Mouse (Mus musculus) cerebellum, postnatal 25 days (tissue): ENCODE results near the gene Ssbp2.

ENCODE experiments used
- DNase-seq, 2 experiments: peaks; one replicate each; pipeline ENCODE4 v3.0.0; 2021; ENCODE audit warnings: mixed read lengths in 2 of 2

Ssbp2 gene

DNA sequence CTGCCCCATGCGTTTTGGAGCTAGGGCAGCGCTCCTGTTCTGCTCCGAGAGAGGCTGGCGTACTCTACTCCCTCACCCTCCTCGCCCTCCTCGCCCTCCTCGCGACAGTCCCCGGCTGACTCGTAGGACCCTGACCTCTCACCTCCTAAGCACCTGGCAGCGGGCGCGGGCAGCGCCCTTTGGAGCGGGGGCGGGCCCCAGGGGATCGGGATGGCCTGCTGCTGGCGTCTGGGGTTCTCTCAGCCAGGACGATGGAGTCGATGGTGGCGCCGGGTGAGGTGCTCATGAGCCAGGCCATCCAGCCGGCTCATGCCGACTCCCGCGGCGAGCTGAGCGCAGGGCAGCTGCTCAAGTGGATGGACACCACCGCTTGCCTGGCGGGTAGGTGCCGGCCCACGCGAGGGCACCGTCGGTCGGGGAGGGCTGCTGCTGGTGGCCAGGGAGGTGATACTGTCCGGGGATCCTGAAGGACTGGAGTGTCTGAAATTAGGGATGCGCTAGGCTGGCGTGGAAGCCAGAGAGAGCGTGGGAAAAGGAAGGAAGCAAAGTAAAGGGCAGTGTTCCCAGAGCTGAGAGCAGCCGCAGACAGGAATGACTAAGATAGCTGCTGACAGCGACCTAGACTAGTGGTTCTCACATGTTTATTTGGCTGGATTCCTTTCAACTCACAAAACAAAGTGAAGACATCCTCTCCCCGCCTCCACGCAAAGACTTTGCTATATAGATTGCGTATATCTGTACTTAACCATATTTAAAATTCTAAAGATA, 281.4 kb downstream of the Ssbp2 start, which contains the start of gene Acot12:
TSS of gene Acot12 (plus strand) at position 233 of the 768 bp plus-strand sequence.
- peak; percentile 72 to 76 for DNase-seq

DNA sequence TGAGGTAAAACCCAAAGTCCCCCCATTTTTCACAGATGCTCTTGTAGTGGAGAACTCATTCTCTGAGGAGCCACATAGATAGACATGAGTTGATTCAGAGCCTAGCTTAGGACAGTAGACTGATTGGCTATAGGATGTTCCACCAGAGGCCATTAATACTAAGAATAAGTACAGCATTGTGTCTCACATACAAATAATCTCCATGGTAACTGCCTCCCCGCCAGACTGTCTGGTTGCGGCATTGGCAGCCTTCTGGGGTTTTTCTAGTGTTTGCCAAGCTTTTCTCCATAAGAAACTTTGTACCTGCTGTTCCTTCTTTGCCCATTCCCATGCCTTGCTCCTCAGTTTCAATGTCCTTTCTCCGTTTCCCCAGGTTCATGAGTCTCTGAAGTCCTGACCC, 283.1 kb downstream of the Ssbp2 start:
- DNase-seq, result no peak

DNA sequence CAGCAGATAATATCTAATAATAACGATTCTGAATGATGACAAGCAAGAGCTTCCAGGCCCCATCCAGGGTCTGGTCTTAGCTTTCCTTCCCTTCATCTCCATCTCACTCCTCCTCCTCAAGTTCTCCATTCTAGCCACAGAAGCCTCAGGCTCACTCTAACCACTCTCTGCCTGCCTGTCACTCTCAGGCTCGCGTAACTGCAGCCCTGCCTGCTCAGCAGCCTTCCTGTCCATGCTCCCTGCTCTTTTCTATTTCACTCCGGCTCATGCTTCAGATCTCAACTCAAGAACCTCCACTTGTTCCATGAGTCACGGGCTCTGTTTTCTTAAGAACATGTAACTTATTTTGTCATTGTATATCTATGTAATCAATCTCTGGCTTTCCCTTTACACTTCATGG, 286.4 kb downstream of the Ssbp2 start:
- no peak for DNase-seq

DNA sequence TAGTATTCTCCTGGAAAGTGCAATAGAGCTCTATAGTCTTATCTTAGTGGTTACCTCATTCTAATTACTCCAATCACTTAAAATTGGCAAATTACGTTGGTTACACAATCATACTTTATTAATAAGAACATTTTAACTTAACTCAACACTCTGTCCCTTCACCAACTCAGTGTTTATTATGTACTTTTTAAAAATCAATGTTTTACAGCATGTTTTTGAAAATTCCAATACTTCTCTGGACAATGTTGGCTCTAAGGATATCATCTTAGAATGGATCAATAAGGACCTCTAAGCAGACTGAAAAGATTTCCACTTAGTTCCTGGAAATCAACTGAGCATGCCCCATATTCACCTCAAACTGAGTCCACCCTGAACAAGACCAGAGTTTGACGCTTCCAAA, 288.3 kb downstream of the Ssbp2 start:
- DNase-seq, result no peak

DNA sequence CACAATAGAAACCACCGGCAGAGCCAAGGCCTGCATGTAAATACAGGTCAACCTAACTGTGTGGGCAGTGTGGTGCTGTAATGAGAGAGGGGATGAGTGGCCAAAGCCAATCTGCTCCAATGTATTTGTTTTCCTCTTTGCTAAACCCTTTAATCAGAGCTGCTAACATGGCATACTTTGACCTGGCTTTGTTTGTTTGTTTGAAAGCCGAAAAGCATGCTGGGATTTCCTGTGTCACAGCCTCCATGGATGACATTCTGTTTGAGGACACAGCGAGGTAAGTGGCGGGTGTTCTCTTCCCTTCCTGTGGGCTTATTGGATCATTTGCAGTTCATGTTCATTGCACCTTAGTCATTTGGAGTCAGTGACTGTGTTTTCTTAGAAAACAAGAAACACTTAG, 289.9 kb downstream of the Ssbp2 start:
- DNase-seq, result no peak
